ENCODE assay signal across 27 mouse cellular contexts in genomic region chr14:23879331-23879730, GRCm38 (mm10).
DNase-seq lines count a peak whose midpoint lies in the region; ATAC-seq and TF ChIP-seq lines count a peak whose summit lies in the region.
"Had no signal": no experiment of that assay in that cellular context is flagged by ENCODE, and none has a peak within 500 bp of the region (broad histone marks: within the 10 kb centered on the region; RNA-seq: fewer than 3 reads in every experiment).

No protein-coding gene starts in this region.

- H3K9me3 ChIP-seq in kidney, embryonic 16.5 days (ENCODE audit: low read length): no peaks in the 10 kb centered on the region
- H3K9me3 ChIP-seq in hindbrain, embryonic 12.5 days (replicated peaks): no peaks in the 10 kb centered on the region
- H3K9me3 ChIP-seq: forebrain, embryonic 10.5 days; G1E; heart, embryonic 10.5 days; heart, embryonic 13.5 days; hindbrain, embryonic 15.5 days had no signal

- H3K9ac ChIP-seq in kidney, embryonic 16.5 days (replicated peaks; ENCODE audit: low read length): no peak overlapping the region
- H3K9ac ChIP-seq in hindbrain, embryonic 12.5 days: no peak overlapping the region
- H3K9ac ChIP-seq: forebrain, postnatal 0 days; heart, embryonic 13.5 days; hindbrain, embryonic 15.5 days had no signal

- no peak overlapping the region for H3K4me3 ChIP-seq in kidney, embryonic 16.5 days (ENCODE audit: low read length)
- no peak overlapping the region for H3K4me3 ChIP-seq in layer of hippocampus, adult 2 months
- H3K4me3 ChIP-seq in hindbrain, embryonic 12.5 days: no peak overlapping the region
- H3K4me3 ChIP-seq: forebrain, embryonic 10.5 days; heart, adult 2 months; heart, embryonic 10.5 days; heart, embryonic 13.5 days; hindbrain, embryonic 15.5 days had no signal

- H3K4me1 ChIP-seq in kidney, embryonic 16.5 days (ENCODE audit: insufficient read depth, low read length): no peaks in the 10 kb centered on the region
- H3K4me1 ChIP-seq in hindbrain, embryonic 12.5 days: no peaks in the 10 kb centered on the region

- no peak overlapping the region for H3K4me2 ChIP-seq in kidney, embryonic 16.5 days (replicated peaks; ENCODE audit: low read depth, low read length)
- H3K4me2 ChIP-seq in hindbrain, embryonic 12.5 days (replicated peaks): no peak overlapping the region
- H3K4me2 ChIP-seq: heart, embryonic 13.5 days; hindbrain, embryonic 15.5 days had no signal

- no peaks in the 10 kb centered on the region for H3K27me3 ChIP-seq in kidney, embryonic 16.5 days (ENCODE audit: insufficient read depth, low read length)
- H3K27me3 ChIP-seq in hindbrain, embryonic 12.5 days: no peaks in the 10 kb centered on the region
- H3K27me3 ChIP-seq: CH12.LX; hindbrain, embryonic 15.5 days had no signal

- peak; percentile 61 for DNase-seq in kidney, adult 11 months
- no peak for DNase-seq in layer of hippocampus, adult 2 months (ENCODE audit: low spot score in 2 of 2)
- no peak for DNase-seq in layer of hippocampus, adult 11-12 months (ENCODE audit: low spot score)
- peak; percentile 55 for DNase-seq in kidney, postnatal 10 days
- peak; percentile 73 to 78 for DNase-seq in kidney, postnatal 36 days
- no peak for DNase-seq in adrenal gland, adult 18-20 months (ENCODE audit: low spot score in 2 of 2)
- DNase-seq: adrenal gland, adult 8-10 months; adrenal gland, postnatal 25 days; B cell, adult 2 months; cerebellum, adult 11-12 months; cerebellum, adult 8-10 months; cerebellum, postnatal 14 days; forebrain, postnatal 0 days; gastrocnemius, postnatal 25 days; heart, adult 2 months; heart, postnatal 14 days; heart, postnatal 4 days had no signal

- 81% methylated on average over 3 of the region's 3 CpGs for WGBS in kidney, embryonic 16.5 days
- WGBS in hindbrain, embryonic 12.5 days: 79% methylated on average over 3 of the region's 3 CpGs

- no peaks in the 10 kb centered on the region for H3K36me3 ChIP-seq in kidney, embryonic 16.5 days (ENCODE audit: insufficient read depth, low read length)
- H3K36me3 ChIP-seq in hindbrain, embryonic 12.5 days: no peaks in the 10 kb centered on the region
- H3K36me3 ChIP-seq: forebrain, embryonic 10.5 days; G1E; heart, embryonic 10.5 days; heart, embryonic 13.5 days; hindbrain, embryonic 15.5 days had no signal

- no peak for TF ChIP-seq CTCF in layer of hippocampus, adult 2 months (conservative IDR thresholded peaks at IDR 0.05)

- H3K27ac ChIP-seq in kidney, embryonic 16.5 days (ENCODE audit: low read length): no peak overlapping the region
- peak overlapping the region; percentile 29; the same call in 1 of the 2 replicates for H3K27ac ChIP-seq in layer of hippocampus, adult 2 months
- no peak overlapping the region for H3K27ac ChIP-seq in hindbrain, embryonic 12.5 days
- H3K27ac ChIP-seq: forebrain, embryonic 10.5 days; heart, adult 2 months; heart, embryonic 10.5 days; heart, embryonic 13.5 days; hindbrain, embryonic 15.5 days had no signal

- no peak for ATAC-seq in kidney, embryonic 16.5 days (ENCODE audit: low FRiP score, low TSS enrichment)
- ATAC-seq in hindbrain, embryonic 12.5 days (ENCODE audit: low FRiP score): no peak
- ATAC-seq: forebrain, embryonic 14.5 days; forebrain, postnatal 0 days; Patski had no signal

Comparison
In these comparisons a context has a peak if more than half of its experiments do, and no peak if none do; other contexts are left out.
1. DNase-seq: peak in kidney, adult 11 months (single experiment), kidney, postnatal 10 days (single experiment) and kidney, postnatal 36 days (2 of 2); none in layer of hippocampus, adult 2 months (0 of 2), layer of hippocampus, adult 11-12 months (single experiment) and adrenal gland, adult 18-20 months (0 of 2).